Mouse (Mus musculus) MEL (cell line): Measurements from ENCODE around the gene Adam22. TPM values are rescaled to one million over a fixed set of nuclear protein-coding genes. Genes with fewer than 3 reads are reported as not detected.

Experiments used
- DNase-seq: peaks from one replicate; pipeline ENCODE4 v3.0.0; 2011; ENCODE audit warnings: low read depth, low spot score
- H3K27ac ChIP-seq: 2 replicates; pipeline ENCODE4 v1.5.1; 2012; ENCODE audit warnings: low read depth, mild to moderate bottlenecking, control low read depth, low read length, moderate library complexity; ENCODE audit not compliant: control insufficient read depth
- H3K27me3 ChIP-seq, 2 experiments: fragments of 150-350 bp in 1 of 2; sonication (generic) in 1 of 2; 2 replicates each; pipeline ENCODE4 v1.6.1; 2012; ENCODE audit warnings: low read length in 2 of 2, mild to moderate bottlenecking in 2 of 2, improper control_type of control experiment in 1 of 2, moderate library complexity in 1 of 2; ENCODE audit not compliant: insufficient read depth in 2 of 2, control insufficient read depth in 1 of 2
- H3K36me3 ChIP-seq, 2 experiments: 2 replicates each; pipeline ENCODE4 v1.6.1; 2012 to 2014; ENCODE audit warnings: low read length in 2 of 2, improper control_type of control experiment in 1 of 2, inconsistent platforms in 1 of 2, mild to moderate bottlenecking in 1 of 2; ENCODE audit not compliant: insufficient read depth in 2 of 2, control insufficient read depth in 1 of 2
- H3K4me1 ChIP-seq, 2 experiments: fragments of 150-350 bp in 1 of 2; sonication (generic) in 1 of 2; 2 replicates each; pipeline ENCODE4 v1.6.1; 2012; ENCODE audit warnings: low read length in 2 of 2, improper control_type of control experiment in 1 of 2, mild to moderate bottlenecking in 1 of 2; ENCODE audit not compliant: insufficient read depth in 2 of 2, control insufficient read depth in 1 of 2
- H3K4me3 ChIP-seq, 2 experiments: fragments of 150-350 bp in 1 of 2; sonication (generic) in 1 of 2; 2 replicates each; pipeline ENCODE4 v1.5.1; 2012; ENCODE audit warnings: low read depth in 2 of 2, low read length in 2 of 2, mild to moderate bottlenecking in 2 of 2, moderate library complexity in 2 of 2, control low read depth in 1 of 2, improper control_type of control experiment in 1 of 2; ENCODE audit not compliant: control insufficient read depth in 1 of 2, insufficient read depth in 1 of 2
- H3K79me2 ChIP-seq: 2 replicates; pipeline ENCODE4 v1.6.1; 2012; ENCODE audit warnings: mild to moderate bottlenecking, low read length, moderate library complexity; ENCODE audit not compliant: control insufficient read depth, poor library complexity, insufficient read depth
- H3K9ac ChIP-seq: 2 replicates; pipeline ENCODE4 v1.6.1; 2012; ENCODE audit warnings: low read depth, mild to moderate bottlenecking, control low read depth, low read length, moderate library complexity; ENCODE audit not compliant: control insufficient read depth, poor library complexity, severe bottlenecking
- H3K9me3 ChIP-seq: fragments of 150-350 bp; sonication (generic); replicated peaks from 2 replicates; pipeline ENCODE4 v1.6.1; 2012; ENCODE audit warnings: mild to moderate bottlenecking, low read length, improper control_type of control experiment, moderate library complexity; ENCODE audit not compliant: insufficient read depth
- CHD1 ChIP-seq: IDR thresholded peaks from 2 replicates; pipeline ENCODE4 v1.6.1; 2012; ENCODE audit warnings: low read depth, mild to moderate bottlenecking, inconsistent platforms, low read length, improper control_type of control experiment
- CTCF ChIP-seq, 3 experiments: IDR thresholded peaks in 2 of 3; conservative IDR thresholded peaks in 1 of 3; 2 replicates each; pipeline ENCODE4 v1.5.1; 2011 to 2012; ENCODE audit warnings: low read length in 3 of 3, low read depth in 2 of 3, mild to moderate bottlenecking in 2 of 3, improper control_type of control experiment in 1 of 3, inconsistent platforms in 1 of 3, mixed read lengths in 1 of 3, moderate library complexity in 1 of 3; ENCODE audit not compliant: control insufficient read depth in 1 of 3, insufficient read depth in 1 of 3, poor library complexity in 1 of 3, severe bottlenecking in 1 of 3
- ELF1 ChIP-seq: IDR thresholded peaks from 2 replicates; pipeline ENCODE4 v1.6.1; 2014; ENCODE audit warnings: low read depth, mild to moderate bottlenecking, inconsistent platforms, low read length, improper control_type of control experiment, moderate library complexity
- GABPA ChIP-seq: IDR thresholded peaks from 2 replicates; pipeline ENCODE4 v1.6.1; 2012; ENCODE audit warnings: low read depth, mild to moderate bottlenecking, inconsistent platforms, low read length, improper control_type of control experiment, moderate library complexity
- GATA1 ChIP-seq: IDR thresholded peaks from 2 replicates; pipeline ENCODE4 v1.6.1; 2011; ENCODE audit warnings: low read depth, low read length, improper control_type of control experiment
- HCFC1 ChIP-seq: IDR thresholded peaks from 2 replicates; pipeline ENCODE4 v1.6.1; 2012; ENCODE audit warnings: low read depth, mild to moderate bottlenecking, inconsistent platforms, low read length, improper control_type of control experiment, moderate library complexity
- JUND ChIP-seq: IDR thresholded peaks from 2 replicates; pipeline ENCODE4 v1.6.1; 2011; ENCODE audit warnings: low read depth, mild to moderate bottlenecking, improper control_type of control experiment, low read length
- MAX ChIP-seq: IDR thresholded peaks from 2 replicates; pipeline ENCODE4 v1.6.1; 2011; ENCODE audit warnings: low read length, improper control_type of control experiment
- MAZ ChIP-seq: IDR thresholded peaks from 2 replicates; pipeline ENCODE4 v1.6.1; 2012; ENCODE audit warnings: low read depth, mild to moderate bottlenecking, inconsistent platforms, low read length, improper control_type of control experiment
- MYB ChIP-seq: IDR thresholded peaks from 2 replicates; pipeline ENCODE4 v1.6.1; 2011; ENCODE audit warnings: mild to moderate bottlenecking, low read depth, low read length, improper control_type of control experiment
- MYC ChIP-seq: IDR thresholded peaks from 2 replicates; pipeline ENCODE4 v1.6.1; 2011; ENCODE audit warnings: low read depth, mild to moderate bottlenecking, low read length, improper control_type of control experiment, moderate library complexity
- NELFE ChIP-seq: IDR thresholded peaks from 2 replicates; pipeline ENCODE4 v1.6.1; 2011; ENCODE audit warnings: low read depth, low read length, improper control_type of control experiment
- NRF1 ChIP-seq: IDR thresholded peaks from 2 replicates; pipeline ENCODE4 v1.6.1; 2014; ENCODE audit warnings: low read depth, mild to moderate bottlenecking, inconsistent platforms, low read length, improper control_type of control experiment, moderate library complexity; ENCODE audit not compliant: poor library complexity, insufficient read depth, severe bottlenecking
- POLR2AphosphoS5 ChIP-seq: IDR thresholded peaks from 2 replicates; pipeline ENCODE4 v1.6.1; 2012; ENCODE audit warnings: low read depth, borderline replicate concordance, mild to moderate bottlenecking, inconsistent platforms, low read length, moderate library complexity, mixed read lengths
- RAD21 ChIP-seq: IDR thresholded peaks from 2 replicates; pipeline ENCODE4 v1.6.1; 2011; ENCODE audit warnings: mild to moderate bottlenecking, low read depth, low read length, improper control_type of control experiment
- RCOR1 ChIP-seq: IDR thresholded peaks from 2 replicates; pipeline ENCODE4 v1.6.1; 2012; ENCODE audit warnings: low read depth, mild to moderate bottlenecking, inconsistent platforms, low read length, improper control_type of control experiment
- TAL1 ChIP-seq: IDR thresholded peaks from 2 replicates; pipeline ENCODE4 v1.6.1; 2012; ENCODE audit warnings: mild to moderate bottlenecking, inconsistent platforms, low read length, moderate library complexity, mixed read lengths
- TCF12 ChIP-seq: IDR thresholded peaks from 2 replicates; pipeline ENCODE4 v1.6.1; 2014; ENCODE audit warnings: low read depth, mild to moderate bottlenecking, inconsistent platforms, low read length, improper control_type of control experiment, moderate library complexity
- USF1 ChIP-seq: IDR thresholded peaks from 2 replicates; pipeline ENCODE4 v1.6.1; 2014; ENCODE audit warnings: low read depth, mild to moderate bottlenecking, inconsistent platforms, low read length, improper control_type of control experiment, moderate library complexity
- USF2 ChIP-seq, 2 experiments: IDR thresholded peaks; 2 replicates each; pipeline ENCODE4 v1.6.1; 2011 to 2012; ENCODE audit warnings: improper control_type of control experiment in 2 of 2, low read length in 2 of 2, borderline replicate concordance in 1 of 2, inconsistent platforms in 1 of 2, low read depth in 1 of 2, mild to moderate bottlenecking in 1 of 2; ENCODE audit not compliant: insufficient read depth in 1 of 2
- ZKSCAN1 ChIP-seq: IDR thresholded peaks from 2 replicates; pipeline ENCODE4 v1.6.1; 2012; ENCODE audit warnings: low read depth, mild to moderate bottlenecking, inconsistent platforms, low read length, improper control_type of control experiment, moderate library complexity
- polyA plus RNA-seq, 2 experiments: library from polyadenylated mRNA; stranded (reverse) in 1 of 2; unstranded in 1 of 2; fragments of >175 nt in 1 of 2; fragments of >200 nt in 1 of 2; gene quantifications; 2 replicates each; pipeline versions ENCODE4 v1.2.1 to v1.2.4; 2012; ENCODE audit warnings: low replicate concordance in 2 of 2, low read depth in 1 of 2; ENCODE audit not compliant: insufficient read length in 2 of 2, insufficient read depth in 1 of 2, missing spikeins in 1 of 2
- total RNA-seq: library from RNA; depleted of rRNA; stranded (reverse); fragments of 300-350 nt; gene quantifications from 2 replicates; pipeline ENCODE4 v1.2.3, GENCODE M21; 2012

The Adam22 gene
- total and polyA plus RNA-seq, 3 experiments = 1.2 to 1.6 TPM; not detected in 1

DNA sequence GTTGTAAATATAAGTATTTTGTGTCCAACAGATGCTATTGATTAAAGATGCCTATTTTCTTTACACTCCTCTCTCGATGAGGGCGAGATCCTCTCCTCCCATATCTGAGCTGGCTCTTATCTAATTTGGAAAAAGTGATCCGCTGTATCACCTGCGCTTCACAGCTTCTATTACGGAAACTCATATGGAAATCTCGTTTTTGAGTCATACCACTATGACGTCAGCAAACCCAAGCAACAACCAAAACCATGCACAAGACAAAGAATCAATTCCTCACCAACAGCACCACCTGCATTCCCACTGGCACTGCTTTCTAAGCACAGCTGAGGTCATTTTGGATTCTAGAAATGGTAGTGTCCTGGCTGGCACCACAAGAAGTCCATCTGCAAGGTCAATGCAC lies 123.3 kb downstream of the Adam22 start:
- H3K4me1 ChIP-seq = no peaks in the 10 kb centered on the region
- TF ChIP-seq RCOR1 (no peak), JUND (no peak)

DNA sequence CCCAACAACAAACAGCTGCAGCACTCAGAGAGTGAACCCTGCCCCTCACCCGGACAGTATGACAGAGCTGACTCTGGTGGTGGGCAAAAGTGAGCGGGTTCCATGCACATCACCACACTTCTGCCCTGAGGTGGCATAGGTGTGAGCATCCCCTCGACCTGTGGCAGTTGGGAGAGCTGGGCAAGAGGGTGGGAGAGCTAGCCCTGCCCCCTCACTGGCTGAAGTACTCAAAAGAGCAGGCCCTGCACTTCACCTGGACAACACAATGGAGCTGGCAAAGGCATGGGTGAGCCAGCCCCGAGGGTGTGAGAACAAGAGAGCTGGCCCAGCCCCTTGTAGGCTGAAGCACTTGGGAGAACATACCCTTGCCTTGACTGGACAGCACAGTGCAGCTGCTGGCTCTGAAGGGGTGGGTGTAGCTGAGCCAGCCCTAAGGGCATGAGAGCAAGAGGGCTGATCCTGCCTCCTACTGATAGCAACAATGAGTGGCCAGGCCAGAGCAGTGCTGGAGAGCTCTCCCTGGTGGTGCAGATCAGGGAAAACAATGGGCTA lies 124.8 kb downstream of the Adam22 start:
- no peak for DNase-seq

More for the DNA sequence above, 123.3 kb downstream of the Adam22 start:
- no peak overlapping the region for H3K4me3 ChIP-seq
- no peaks in the 10 kb centered on the region for H3K9me3 ChIP-seq
- no peaks in the 10 kb centered on the region for H3K27me3 ChIP-seq
- no peaks in the 10 kb centered on the region for H3K36me3 ChIP-seq
- H3K9ac ChIP-seq = no peak overlapping the region
- no peak overlapping the region for H3K27ac ChIP-seq
- no peak for DNase-seq
- H3K79me2 ChIP-seq = no peaks in the 10 kb centered on the region

DNA sequence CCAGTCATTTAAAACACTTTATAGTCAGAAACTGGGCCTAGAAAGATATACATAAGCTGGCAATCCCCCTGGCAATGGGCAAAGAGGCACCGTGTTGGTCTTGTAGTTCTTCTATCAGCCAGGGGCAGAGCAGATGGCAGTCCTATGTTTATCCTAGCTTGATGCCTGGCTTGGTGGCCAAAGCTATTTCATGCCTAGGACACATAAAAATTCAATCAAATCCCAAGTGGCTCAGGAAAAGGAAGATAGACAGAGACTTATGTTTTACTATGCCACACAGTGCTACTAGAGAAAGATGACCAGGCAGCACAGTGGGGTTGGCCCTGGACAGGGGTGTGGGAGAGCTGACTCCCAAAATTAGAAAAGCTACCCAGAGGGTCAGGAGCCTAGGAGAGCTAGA lies 125.3 kb downstream of the Adam22 start:
- no peaks in the 10 kb centered on the region for H3K9me3 ChIP-seq
- H3K4me1 ChIP-seq = no peaks in the 10 kb centered on the region
- no peak overlapping the region for H3K9ac ChIP-seq
- no peak overlapping the region for H3K27ac ChIP-seq
- no peak for DNase-seq
- H3K36me3 ChIP-seq = no peaks in the 10 kb centered on the region
- H3K27me3 ChIP-seq = no peaks in the 10 kb centered on the region
- TF ChIP-seq USF2 (IDR thresholded peaks at IDR 0.05; ENCODE audit: borderline replicate concordance in 1 of 2, insufficient read depth in 1 of 2, low read depth in 1 of 2, low read length in 2 of 2) (no peak), JUND (no peak), MAZ (no peak), TAL1 (no peak)
- H3K79me2 ChIP-seq = no peaks in the 10 kb centered on the region
- no peak overlapping the region for H3K4me3 ChIP-seq

More for the DNA sequence above, 124.8 kb downstream of the Adam22 start:
- Histone ChIP-seq H3K36me3 (no peaks in the 10 kb centered on the region), H3K79me2 (no peaks in the 10 kb centered on the region), H3K4me1 (no peaks in the 10 kb centered on the region), H3K27me3 (no peaks in the 10 kb centered on the region), H3K9ac (no peak overlapping the region), H3K27ac (no peak overlapping the region), H3K4me3 (no peak overlapping the region), H3K9me3 (no peaks in the 10 kb centered on the region)
- no peak for TF ChIP-seq MYC
- TF ChIP-seq HCFC1 = no peak
- no peak for TF ChIP-seq MAX
- no peak for TF ChIP-seq GATA1
- no peak for TF ChIP-seq RCOR1
- TF ChIP-seq ELF1 = no peak
- TF ChIP-seq POLR2AphosphoS5 = no peak
- TF ChIP-seq GABPA = no peak
- TF ChIP-seq CTCF (IDR thresholded peaks at IDR 0.05 in 2 of 3, conservative IDR thresholded peaks at IDR 0.05 in 1 of 3; ENCODE audit: control insufficient read depth in 1 of 3, insufficient read depth in 1 of 3, low read depth in 2 of 3, low read length in 3 of 3, poor library complexity in 1 of 3, severe bottlenecking in 1 of 3) = no peak
- no peak for TF ChIP-seq TCF12
- TF ChIP-seq ZKSCAN1 = no peak
- no peak for TF ChIP-seq NRF1
- TF ChIP-seq CHD1 = no peak
- no peak for TF ChIP-seq RAD21
- no peak for TF ChIP-seq MYB
- no peak for TF ChIP-seq USF1
- TF ChIP-seq NELFE = no peak
